Mouse (Mus musculus): Measurements from ENCODE around the gene Slc39a11. TPM values are rescaled to one million over a fixed set of nuclear protein-coding genes. Genes with fewer than 3 reads are reported as not detected.
"Not testable (repeated sequence)": the region's sequence is repeated elsewhere in the genome, so short reads cannot be mapped to it uniquely, and the experiment has no call there.

Gene Slc39a11
- polyA plus RNA-seq, 1 experiment from 2014 or later: 17.8 TPM

GRCm38 (mm10) chr11:113664279-113664678, 14.4 kb upstream of the Slc39a11 start:
- 72% methylated on average over 2 of the region's 2 CpGs for WGBS
- H3K27me3 ChIP-seq (ENCODE audit: control insufficient read depth, insufficient read depth, low read length): no peaks in the 10 kb centered on the region
- 0 out of 2 replicates have a peak, but pooled peaks cover 2% of the 10 kb centered on the region for H3K4me1 ChIP-seq (ENCODE audit: control insufficient read depth, insufficient read depth, low read length)
- H3K4me3 ChIP-seq (ENCODE audit: low read depth, low read length): no peak overlapping the region
- H3K9me3 ChIP-seq (ENCODE audit: control insufficient read depth, low read length): no peaks in the 10 kb centered on the region
- H3K9ac ChIP-seq (ENCODE audit: low read length): no peak overlapping the region
- ATAC-seq (ENCODE audit: low FRiP score) (no peak), DNase-seq (ENCODE audit: low spot score, missing footprints) (peak; percentile 82)
- no peak overlapping the region for H3K4me2 ChIP-seq
- H3K27ac ChIP-seq (ENCODE audit: low read depth, low read length): no peak overlapping the region
- H3K36me3 ChIP-seq (ENCODE audit: control insufficient read depth, insufficient read depth, low read length): peaks cover 16% of the 10 kb centered on the region

- no peak for DNase-seq (ENCODE audit: low spot score, missing footprints)
- peaks cover 30% of the 10 kb centered on the region for H3K36me3 ChIP-seq (ENCODE audit: control insufficient read depth, insufficient read depth, low read length)
These were observed 12.0 kb upstream of the Slc39a11 start for GRCm38 (mm10) chr11:113661835-113662351.

GRCm38 (mm10) chr11:113660940-113661339, 11.1 kb upstream of the Slc39a11 start:
- H3K9ac ChIP-seq (ENCODE audit: low read length): no peak overlapping the region
- no peaks in the 10 kb centered on the region for H3K4me1 ChIP-seq (ENCODE audit: control insufficient read depth, insufficient read depth, low read length)
- H3K9me3 ChIP-seq (ENCODE audit: control insufficient read depth, low read length): no peaks in the 10 kb centered on the region
- H3K4me2 ChIP-seq: no peak overlapping the region
- DNase-seq (ENCODE audit: low spot score, missing footprints) (no peak), ATAC-seq (ENCODE audit: low FRiP score) (no peak)
- H3K4me3 ChIP-seq (ENCODE audit: low read depth, low read length): no peak overlapping the region
- H3K27me3 ChIP-seq (ENCODE audit: control insufficient read depth, insufficient read depth, low read length): no peaks in the 10 kb centered on the region
- H3K36me3 ChIP-seq (ENCODE audit: control insufficient read depth, insufficient read depth, low read length): peaks cover 36% of the 10 kb centered on the region
- 97% methylated on average over 11 of the region's 11 CpGs for WGBS
- H3K27ac ChIP-seq (ENCODE audit: low read depth, low read length): no peak overlapping the region

More at GRCm38 (mm10) chr11:113661835-113662351, 12.0 kb upstream of the Slc39a11 start:
- Histone ChIP-seq H3K27ac (ENCODE audit: low read depth, low read length) (no peak overlapping the region), H3K4me2 (no peak overlapping the region), H3K9me3 (ENCODE audit: control insufficient read depth, low read length) (no peaks in the 10 kb centered on the region), H3K27me3 (ENCODE audit: control insufficient read depth, insufficient read depth, low read length) (no peaks in the 10 kb centered on the region), H3K9ac (ENCODE audit: low read length) (no peak overlapping the region), H3K4me1 (ENCODE audit: control insufficient read depth, insufficient read depth, low read length) (no peaks in the 10 kb centered on the region), H3K4me3 (ENCODE audit: low read depth, low read length) (no peak overlapping the region)
- ATAC-seq (ENCODE audit: low FRiP score): no peak
- 94% methylated on average over 18 of the region's 18 CpGs for WGBS

- DNase-seq (ENCODE audit: low spot score, missing footprints); ATAC-seq (ENCODE audit: low FRiP score); H3K4me3 ChIP-seq (ENCODE audit: low read depth, low read length); H3K4me1 ChIP-seq (ENCODE audit: control insufficient read depth, insufficient read depth, low read length); H3K27ac ChIP-seq (ENCODE audit: low read depth, low read length); H3K9ac ChIP-seq (ENCODE audit: low read length); H3K4me2 ChIP-seq; H3K27me3 ChIP-seq (ENCODE audit: control insufficient read depth, insufficient read depth, low read length); H3K9me3 ChIP-seq (ENCODE audit: control insufficient read depth, low read length): not testable (repeated sequence)
- over 99% methylated on average over 3 of the region's 3 CpGs for WGBS
- peaks cover 43% of the 10 kb centered on the region for H3K36me3 ChIP-seq (ENCODE audit: control insufficient read depth, insufficient read depth, low read length)
These were observed 10.3 kb upstream of the Slc39a11 start for GRCm38 (mm10) chr11:113660213-113660612.

- H3K27ac ChIP-seq (ENCODE audit: low read depth, low read length): no peak overlapping the region
- H3K4me3 ChIP-seq (ENCODE audit: low read depth, low read length): no peak overlapping the region
- no peaks in the 10 kb centered on the region for H3K27me3 ChIP-seq (ENCODE audit: control insufficient read depth, insufficient read depth, low read length)
- H3K9me3 ChIP-seq (ENCODE audit: control insufficient read depth, low read length): no peaks in the 10 kb centered on the region
- no peak overlapping the region for H3K4me2 ChIP-seq
- DNase-seq (ENCODE audit: low spot score, missing footprints) (no peak), ATAC-seq (ENCODE audit: low FRiP score) (no peak)
- 87% methylated on average over 4 of the region's 4 CpGs for WGBS
- H3K4me1 ChIP-seq (ENCODE audit: control insufficient read depth, insufficient read depth, low read length): no peaks in the 10 kb centered on the region
- no peak overlapping the region for H3K9ac ChIP-seq (ENCODE audit: low read length)
- peaks cover 48% of the 10 kb centered on the region for H3K36me3 ChIP-seq (ENCODE audit: control insufficient read depth, insufficient read depth, low read length)
These were observed 8.9 kb upstream of the Slc39a11 start for GRCm38 (mm10) chr11:113658763-113659162.

DNA sequence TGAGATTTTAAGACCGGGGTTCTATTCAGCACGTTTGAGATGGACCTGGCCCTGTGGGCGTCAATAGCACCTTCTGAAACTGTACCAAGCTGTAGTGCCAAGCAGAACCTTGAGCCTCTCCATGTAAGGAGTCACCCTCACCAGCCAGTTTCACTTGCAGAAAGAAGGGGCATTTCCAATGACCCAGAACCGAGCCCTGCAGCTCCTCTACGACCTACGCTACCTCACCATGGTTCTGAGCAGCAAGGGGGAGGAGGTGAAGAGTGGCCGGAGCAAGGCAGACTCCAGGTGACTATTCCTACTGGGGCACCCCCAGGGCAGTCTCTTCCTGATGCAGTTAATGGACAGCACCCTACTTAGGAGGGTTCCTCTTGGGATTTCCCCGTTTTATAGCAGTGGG, 8.4 kb upstream of the Slc39a11 start:
- 86% methylated on average over 8 of the region's 8 CpGs for whole genome bisulfite sequencing
- no peaks in the 10 kb centered on the region for H3K9me3 ChIP-seq (ENCODE audit: control insufficient read depth, low read length)
- no peaks in the 10 kb centered on the region for H3K27me3 ChIP-seq (ENCODE audit: control insufficient read depth, insufficient read depth, low read length)
- no peak overlapping the region for H3K9ac ChIP-seq (ENCODE audit: low read length)
- ATAC-seq (ENCODE audit: low FRiP score): no peak
- no peaks in the 10 kb centered on the region for H3K4me1 ChIP-seq (ENCODE audit: control insufficient read depth, insufficient read depth, low read length)
- no peak overlapping the region for H3K27ac ChIP-seq (ENCODE audit: low read depth, low read length)
- no peak for DNase-seq (ENCODE audit: low spot score, missing footprints)
- no peak overlapping the region for H3K4me2 ChIP-seq
- H3K4me3 ChIP-seq (ENCODE audit: low read depth, low read length): no peak overlapping the region
- peaks cover 49% of the 10 kb centered on the region for H3K36me3 ChIP-seq (ENCODE audit: control insufficient read depth, insufficient read depth, low read length)

- no peaks in the 10 kb centered on the region for H3K4me1 ChIP-seq (ENCODE audit: control insufficient read depth, insufficient read depth, low read length)
- no peak overlapping the region for H3K9ac ChIP-seq (ENCODE audit: low read length)
- H3K4me3 ChIP-seq (ENCODE audit: low read depth, low read length): no peak overlapping the region
- no peak overlapping the region for H3K4me2 ChIP-seq
- H3K27me3 ChIP-seq (ENCODE audit: control insufficient read depth, insufficient read depth, low read length): no peaks in the 10 kb centered on the region
- DNase-seq (ENCODE audit: low spot score, missing footprints) (no peak), ATAC-seq (ENCODE audit: low FRiP score) (no peak)
- H3K36me3 ChIP-seq (ENCODE audit: control insufficient read depth, insufficient read depth, low read length): peaks cover 50% of the 10 kb centered on the region
- no peak overlapping the region for H3K27ac ChIP-seq (ENCODE audit: low read depth, low read length)
- H3K9me3 ChIP-seq (ENCODE audit: control insufficient read depth, low read length): no peaks in the 10 kb centered on the region
- 75% methylated on average over 4 of the region's 4 CpGs for WGBS
These were observed 7.3 kb upstream of the Slc39a11 start for GRCm38 (mm10) chr11:113657221-113657620.

DNA sequence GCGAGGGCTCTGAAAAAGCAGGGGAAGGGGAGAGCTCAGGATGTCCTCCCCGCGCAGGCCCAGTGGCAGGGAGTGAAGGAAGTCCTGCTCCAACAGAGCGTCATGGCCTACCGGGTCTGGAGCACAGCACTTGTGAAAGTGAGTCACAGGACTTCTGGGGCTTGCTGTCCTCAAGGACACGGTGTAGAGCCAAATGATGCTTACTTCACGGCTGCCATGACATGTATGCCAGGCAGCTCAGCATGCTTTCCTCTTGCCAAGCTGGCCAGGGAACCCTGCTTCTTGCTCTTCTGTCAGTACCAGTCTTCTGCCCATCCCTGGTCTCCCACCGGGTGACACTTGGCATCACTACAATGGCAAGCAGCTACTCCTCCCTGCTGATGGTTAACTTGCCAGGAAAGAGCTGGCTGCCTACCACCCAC, 6.6 kb upstream of the Slc39a11 start:
- no peak overlapping the region for H3K4me2 ChIP-seq
- WGBS: 89% methylated on average over 8 of the region's 8 CpGs
- no peak overlapping the region for H3K27ac ChIP-seq (ENCODE audit: low read depth, low read length)
- H3K4me3 ChIP-seq (ENCODE audit: low read depth, low read length): no peak overlapping the region
- H3K9ac ChIP-seq (ENCODE audit: low read length): no peak overlapping the region
- H3K36me3 ChIP-seq (ENCODE audit: control insufficient read depth, insufficient read depth, low read length): peaks cover 50% of the 10 kb centered on the region
- no peaks in the 10 kb centered on the region for H3K9me3 ChIP-seq (ENCODE audit: control insufficient read depth, low read length)
- no peak for ATAC-seq (ENCODE audit: low FRiP score)
- no peaks in the 10 kb centered on the region for H3K27me3 ChIP-seq (ENCODE audit: control insufficient read depth, insufficient read depth, low read length)
- DNase-seq (ENCODE audit: low spot score, missing footprints): no peak
- H3K4me1 ChIP-seq (ENCODE audit: control insufficient read depth, insufficient read depth, low read length): 0 out of 2 replicates have a peak, but pooled peaks cover 3% of the 10 kb centered on the region

GRCm38 (mm10) chr11:113654561-113655270, 4.8 kb upstream of the Slc39a11 start:
- no peak for DNase-seq (ENCODE audit: low spot score, missing footprints)
- 86% methylated on average over 18 of the region's 18 CpGs for WGBS

More at GRCm38 (mm10) chr11:113654561-113655270, 4.8 kb upstream of the Slc39a11 start:
- Histone ChIP-seq H3K4me2 (no peak overlapping the region), H3K27ac (ENCODE audit: low read depth, low read length) (no peak overlapping the region), H3K4me3 (ENCODE audit: low read depth, low read length) (no peak overlapping the region), H3K9ac (ENCODE audit: low read length) (no peak overlapping the region), H3K9me3 (ENCODE audit: control insufficient read depth, low read length) (no peaks in the 10 kb centered on the region), H3K27me3 (ENCODE audit: control insufficient read depth, insufficient read depth, low read length) (no peaks in the 10 kb centered on the region), H3K4me1 (ENCODE audit: control insufficient read depth, insufficient read depth, low read length) (peaks cover 10% of the 10 kb centered on the region; the same call in 1 of the 2 replicates), H3K36me3 (ENCODE audit: control insufficient read depth, insufficient read depth, low read length) (peaks cover 41% of the 10 kb centered on the region)
- no peak for ATAC-seq (ENCODE audit: low FRiP score)

All from midbrain, embryonic 11.5 days (tissue).